Mouse (Mus musculus) kidney, embryonic 16.5 days (tissue): ENCODE measurements around the gene Vwa8. TPM values are rescaled to one million over a fixed set of nuclear protein-coding genes. Genes with fewer than 3 reads are reported as not detected.
"Not testable (repeated sequence)": the region's sequence is repeated elsewhere in the genome, so short reads cannot be mapped to it uniquely, and the experiment has no call there.

Experiments
- ATAC-seq: fragments of 200-750 bp; cut with Nextera tagmentation; 2 replicates; pipeline ENCODE4 v1.8.0; 2017; ENCODE audit warnings: moderate TSS enrichment; ENCODE audit not compliant: low FRiP score, low TSS enrichment
- H3K27ac ChIP-seq: fragments of 300-500 bp; sonication (generic); 2 replicates; pipeline ENCODE4 v1.5.1; 2014; ENCODE audit warnings: low read length
- H3K27me3 ChIP-seq: fragments of 300-500 bp; sonication (generic); 2 replicates; pipeline ENCODE4 v1.6.1; 2014; ENCODE audit warnings: low read length, control low read depth, mixed read lengths; ENCODE audit not compliant: insufficient read depth
- H3K36me3 ChIP-seq: fragments of 300-500 bp; sonication (generic); 2 replicates; pipeline ENCODE4 v1.6.1; 2014; ENCODE audit warnings: low read length, control low read depth, mixed read lengths; ENCODE audit not compliant: insufficient read depth
- H3K4me1 ChIP-seq: fragments of 300-500 bp; sonication (generic); 2 replicates; pipeline ENCODE4 v1.6.1; 2014; ENCODE audit warnings: low read length, control low read depth, mixed read lengths; ENCODE audit not compliant: insufficient read depth
- H3K4me2 ChIP-seq: fragments of 300-500 bp; sonication (generic); replicated peaks from 2 replicates; pipeline ENCODE4 v1.6.1; 2014; ENCODE audit warnings: low read depth, low read length
- H3K4me3 ChIP-seq: fragments of 300-500 bp; sonication (generic); 2 replicates; pipeline ENCODE4 v1.5.1; 2014; ENCODE audit warnings: mild to moderate bottlenecking, low read length
- H3K9ac ChIP-seq: fragments of 300-500 bp; sonication (generic); replicated peaks from 2 replicates; pipeline ENCODE4 v1.6.1; 2014; ENCODE audit warnings: low read length
- H3K9me3 ChIP-seq: fragments of 300-500 bp; sonication (generic); 2 replicates; pipeline ENCODE4 v1.6.1; 2016; ENCODE audit warnings: low read length, control low read depth
- WGBS: fragments of 180-500 bp; shearing (Covaris S2); extraction: QIAGEN DNeasy Blood & Tissue Kit; methylation state at CpG from one replicate; pipeline ENCODE4 v1.1.7; 2014; 5-methylcytosine and 5-hydroxymethylcytosine counted together
- polyA plus RNA-seq: library from polyadenylated mRNA; unstranded; fragments of >200 nt; fragmentation: Nextera tagmentation; extraction: Ambion mirVana; gene quantifications from 2 replicates; pipeline ENCODE4 v1.2.1, GENCODE M21; 2015

The Vwa8 gene
- polyA plus RNA-seq, 1 experiment from 2014 or later, result 16.0 TPM

GRCm38 (mm10) chr14:78878402-78879045 is 29.7 kb downstream of the Vwa8 start:
- Histone ChIP-seq H3K4me1 (no peaks in the 10 kb centered on the region), H3K27ac (no peak overlapping the region), H3K36me3 (no peaks in the 10 kb centered on the region), H3K9ac (no peak overlapping the region), H3K4me2 (no peak overlapping the region), H3K9me3 (no peaks in the 10 kb centered on the region), H3K4me3 (no peak overlapping the region), H3K27me3 (no peaks in the 10 kb centered on the region)
- WGBS, result 67% methylated on average over 13 of the region's 13 CpGs
- no peak for ATAC-seq

- no peak for ATAC-seq
- H3K9ac ChIP-seq, result no peak overlapping the region
- H3K4me3 ChIP-seq, result no peak overlapping the region
- no peaks in the 10 kb centered on the region for H3K4me1 ChIP-seq
- WGBS, result 92% methylated on average over 4 of the region's 4 CpGs
- no peak overlapping the region for H3K27ac ChIP-seq
- H3K36me3 ChIP-seq, result no peaks in the 10 kb centered on the region
- H3K9me3 ChIP-seq, result no peaks in the 10 kb centered on the region
- no peak overlapping the region for H3K4me2 ChIP-seq
- no peaks in the 10 kb centered on the region for H3K27me3 ChIP-seq
Observed at GRCm38 (mm10) chr14:78880879-78881278, 32.0 kb downstream of the Vwa8 start.

GRCm38 (mm10) chr14:78881563-78881962 is 32.7 kb downstream of the Vwa8 start:
- H3K4me2 ChIP-seq, result no peak overlapping the region
- 80% methylated on average over 10 of the region's 10 CpGs for WGBS
- no peak overlapping the region for H3K4me3 ChIP-seq
- no peak overlapping the region for H3K27ac ChIP-seq
- no peak overlapping the region for H3K9ac ChIP-seq
- no peaks in the 10 kb centered on the region for H3K36me3 ChIP-seq
- H3K4me1 ChIP-seq, result no peaks in the 10 kb centered on the region
- no peaks in the 10 kb centered on the region for H3K27me3 ChIP-seq
- H3K9me3 ChIP-seq, result no peaks in the 10 kb centered on the region
- ATAC-seq, result no peak

GRCm38 (mm10) chr14:78885915-78886534 is 37.2 kb downstream of the Vwa8 start:
- ATAC-seq, result no peak
- H3K4me2 ChIP-seq, result no peak overlapping the region

GRCm38 (mm10) chr14:78886566-78887234 is 37.8 kb downstream of the Vwa8 start:
- WGBS, result 86% methylated on average over 8 of the region's 8 CpGs
- no peak overlapping the region for H3K4me2 ChIP-seq
- no peaks in the 10 kb centered on the region for H3K4me1 ChIP-seq
- no peak overlapping the region for H3K27ac ChIP-seq
- no peak overlapping the region for H3K4me3 ChIP-seq
- H3K9ac ChIP-seq, result no peak overlapping the region
- H3K36me3 ChIP-seq, result no peaks in the 10 kb centered on the region
- H3K9me3 ChIP-seq, result no peaks in the 10 kb centered on the region
- no peaks in the 10 kb centered on the region for H3K27me3 ChIP-seq
- ATAC-seq, result no peak

More at GRCm38 (mm10) chr14:78885915-78886534, 37.2 kb downstream of the Vwa8 start:
- H3K27ac ChIP-seq, result no peak overlapping the region
- H3K4me3 ChIP-seq, result no peak overlapping the region
- H3K9ac ChIP-seq, result no peak overlapping the region
- H3K4me1 ChIP-seq, result no peaks in the 10 kb centered on the region
- no peaks in the 10 kb centered on the region for H3K36me3 ChIP-seq
- H3K9me3 ChIP-seq, result no peaks in the 10 kb centered on the region
- no peaks in the 10 kb centered on the region for H3K27me3 ChIP-seq
- 73% methylated on average over 7 of the region's 7 CpGs for WGBS

GRCm38 (mm10) chr14:78887494-78887893 is 38.6 kb downstream of the Vwa8 start:
- WGBS, result 93% methylated on average over 14 of the region's 18 CpGs
- H3K4me2 ChIP-seq, H3K4me3 ChIP-seq, H3K9me3 ChIP-seq, H3K36me3 ChIP-seq, H3K27ac ChIP-seq, H3K9ac ChIP-seq, H3K27me3 ChIP-seq, ATAC-seq, H3K4me1 ChIP-seq: not testable (repeated sequence)

- H3K4me2 ChIP-seq, result no peak overlapping the region
- H3K27ac ChIP-seq, result no peak overlapping the region
- no peak overlapping the region for H3K9ac ChIP-seq
- H3K9me3 ChIP-seq, result no peaks in the 10 kb centered on the region
- no peaks in the 10 kb centered on the region for H3K36me3 ChIP-seq
- H3K4me1 ChIP-seq, result no peaks in the 10 kb centered on the region
- ATAC-seq, result no peak
- no peak overlapping the region for H3K4me3 ChIP-seq
- H3K27me3 ChIP-seq, result no peaks in the 10 kb centered on the region
- 96% methylated on average over 1 of the region's 1 CpGs for WGBS
Observed at GRCm38 (mm10) chr14:78895496-78895895, 46.6 kb downstream of the Vwa8 start.

GRCm38 (mm10) chr14:78896252-78896651 is 47.4 kb downstream of the Vwa8 start:
- H3K9me3 ChIP-seq, result no peaks in the 10 kb centered on the region
- 92% methylated on average over 5 of the region's 5 CpGs for WGBS
- ATAC-seq, result no peak
- H3K4me2 ChIP-seq, result no peak overlapping the region
- no peak overlapping the region for H3K9ac ChIP-seq
- H3K4me1 ChIP-seq, result peaks cover 7% of the 10 kb centered on the region; the same call in 1 of the 2 replicates
- no peaks in the 10 kb centered on the region for H3K36me3 ChIP-seq
- H3K4me3 ChIP-seq, result no peak overlapping the region
- no peaks in the 10 kb centered on the region for H3K27me3 ChIP-seq
- no peak overlapping the region for H3K27ac ChIP-seq

GRCm38 (mm10) chr14:78900770-78901169 is 51.9 kb downstream of the Vwa8 start:
- peak overlapping the region; percentile 58; the same call in 1 of the 2 replicates for H3K27ac ChIP-seq
- WGBS, result 1% methylated on average over 2 of the region's 2 CpGs
- peak; percentile 92 for ATAC-seq

More at GRCm38 (mm10) chr14:78900770-78901169, 51.9 kb downstream of the Vwa8 start:
- no peaks in the 10 kb centered on the region for H3K27me3 ChIP-seq
- peaks cover 9% of the 10 kb centered on the region; the same call in 1 of the 2 replicates for H3K4me1 ChIP-seq
- no peaks in the 10 kb centered on the region for H3K9me3 ChIP-seq
- no peak overlapping the region for H3K9ac ChIP-seq
- H3K4me2 ChIP-seq, result no peak overlapping the region
- no peak overlapping the region for H3K4me3 ChIP-seq
- no peaks in the 10 kb centered on the region for H3K36me3 ChIP-seq
